Mouse (Mus musculus): ENCODE data around the gene Nav2.

- TF ChIP-seq CTCF (IDR thresholded peaks at IDR 0.05; ENCODE audit: low read depth, low read length) (no peak), POLR2AphosphoS5 (IDR thresholded peaks at IDR 0.05; ENCODE audit: insufficient replicate concordance, low read depth, low read length) (no peak), GATA1 (IDR thresholded peaks at IDR 0.05; ENCODE audit: borderline replicate concordance, low read length) (no peak)
Measured at GRCm38 (mm10) chr7:49326136-49326722, 417.7 kb downstream of the Nav2 start.
